Mouse (Mus musculus): Measurements from ENCODE around the gene Hoxc10.

DNA sequence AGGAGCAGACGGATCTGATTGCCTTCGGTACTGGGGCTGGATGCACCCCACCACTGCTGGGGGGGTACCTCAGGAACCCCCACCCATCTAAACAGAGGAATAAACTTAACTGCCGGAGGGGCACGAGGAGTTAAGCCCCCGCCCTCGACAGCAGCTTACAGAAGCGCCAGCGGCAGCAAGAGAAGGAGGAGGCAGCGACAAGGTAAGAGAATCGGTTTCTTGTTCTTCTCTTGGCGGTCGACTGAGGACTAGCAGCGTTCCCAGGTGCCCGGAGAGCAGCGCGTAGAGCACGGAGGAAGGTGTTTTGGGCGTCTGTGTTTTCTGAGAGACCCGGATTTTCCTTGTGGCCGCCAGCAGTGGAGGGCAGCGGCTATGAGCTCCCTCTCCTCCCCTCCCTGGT is 5.7 kb downstream of the Hoxc10 start:
- TF ChIP-seq POLR2A (IDR thresholded peaks at IDR 0.05; ENCODE audit: extremely low read depth, insufficient read depth, low read length) (no peak), CTCF (IDR thresholded peaks at IDR 0.05; ENCODE audit: low read depth, low read length) (no peak)

Measured in liver, adult 2 months (tissue).